Mouse (Mus musculus): ENCODE measurements around the gene Ptprcap. TPM values are rescaled to one million over a fixed set of nuclear protein-coding genes. Genes with fewer than 3 reads are reported as not detected.
"Not testable (repeated sequence)": the region's sequence is repeated elsewhere in the genome, so short reads cannot be mapped to it uniquely, and the experiment has no call there.

Gene Ptprcap
- total RNA-seq (2021) = 1 to 10 TPM; 1.3 to 2.3 TPM
- long read RNA-seq, experiment 1 = 0 reads
- long read RNA-seq, experiment 2, partial matches to known transcripts = 0 of 4 reads
- long read RNA-seq, experiment 2, other reads (novel, unspliced or antisense) = 4 of 4 reads

- no peak for DNase-seq (ENCODE audit: low spot score in 2 of 2)
These were observed at the start of gene Ptprcap for GRCm38 (mm10) chr19:4153232-4153654. Ptprcap (plus strand) TSS chr19:4153604.

GRCm38 (mm10) chr19:4103792-4104191 lies 49.6 kb upstream of the Ptprcap start:
- DNase-seq (ENCODE audit: low spot score in 2 of 2) = no peak

GRCm38 (mm10) chr19:4104675-4105194 lies 48.7 kb upstream of the Ptprcap start:
- no peak for DNase-seq (ENCODE audit: low spot score in 2 of 2)

GRCm38 (mm10) chr19:4106654-4107053 lies 46.8 kb upstream of the Ptprcap start:
- DNase-seq (ENCODE audit: low spot score in 2 of 2) = no peak

- no peak for DNase-seq (ENCODE audit: low spot score in 2 of 2)
These were observed 44.9 kb upstream of the Ptprcap start for GRCm38 (mm10) chr19:4108535-4108934.

GRCm38 (mm10) chr19:4112063-4112960 lies 41.1 kb upstream of the Ptprcap start:
- no peak for DNase-seq (ENCODE audit: low spot score in 2 of 2)

GRCm38 (mm10) chr19:4113186-4113805 lies 40.1 kb upstream of the Ptprcap start:
- peak; percentile 87 to 90 for DNase-seq (ENCODE audit: low spot score in 2 of 2)

GRCm38 (mm10) chr19:4113806-4114230 lies 39.6 kb upstream of the Ptprcap start:
- DNase-seq (ENCODE audit: low spot score in 2 of 2) = no peak

GRCm38 (mm10) chr19:4114551-4114950 lies 38.9 kb upstream of the Ptprcap start:
- no peak for DNase-seq (ENCODE audit: low spot score in 2 of 2)

- DNase-seq (ENCODE audit: low spot score in 2 of 2) = no peak
These were observed 38.3 kb upstream of the Ptprcap start for GRCm38 (mm10) chr19:4115144-4115543.

- DNase-seq (ENCODE audit: low spot score in 2 of 2) = no peak
These were observed 37.6 kb upstream of the Ptprcap start for GRCm38 (mm10) chr19:4115816-4116215.

GRCm38 (mm10) chr19:4117006-4117405 lies 36.4 kb upstream of the Ptprcap start:
- DNase-seq (ENCODE audit: low spot score in 2 of 2) = no peak

GRCm38 (mm10) chr19:4118350-4118749 lies 35.1 kb upstream of the Ptprcap start:
- DNase-seq (ENCODE audit: low spot score in 2 of 2) = no peak

GRCm38 (mm10) chr19:4119716-4120487 lies 33.5 kb upstream of the Ptprcap start:
- DNase-seq (ENCODE audit: low spot score in 2 of 2) = no peak

GRCm38 (mm10) chr19:4120496-4120895 lies 32.9 kb upstream of the Ptprcap start:
- DNase-seq (ENCODE audit: low spot score in 2 of 2) = no peak

- peak; percentile 97 to 98 for DNase-seq (ENCODE audit: low spot score in 2 of 2)
These were observed 32.2 kb upstream of the Ptprcap start for GRCm38 (mm10) chr19:4121097-4121805.

- not testable (repeated sequence) for DNase-seq (ENCODE audit: low spot score in 2 of 2)
These were observed 31.5 kb upstream of the Ptprcap start for GRCm38 (mm10) chr19:4121896-4122295.

GRCm38 (mm10) chr19:4122411-4123370 lies 30.7 kb upstream of the Ptprcap start:
- DNase-seq (ENCODE audit: low spot score in 2 of 2) = no peak

- no peak for DNase-seq (ENCODE audit: low spot score in 2 of 2)
These were observed 29.0 kb upstream of the Ptprcap start for GRCm38 (mm10) chr19:4124432-4124831.
